Mouse (Mus musculus): Measurements from ENCODE around the gene Pcsk2. TPM values are rescaled to one million over a fixed set of nuclear protein-coding genes. Genes with fewer than 3 reads are reported as not detected.

The Pcsk2 gene
- total RNA-seq, 2 experiments from 2014 or later, result not detected

GRCm38 (mm10) chr2:143623916-143624315 is 78.0 kb downstream of the Pcsk2 start:
- ATAC-seq (replicated peaks; ENCODE audit: low FRiP score, low TSS enrichment, poor library complexity, severe bottlenecking), result no peak

- ATAC-seq (replicated peaks; ENCODE audit: low FRiP score, low TSS enrichment, poor library complexity, severe bottlenecking), result no peak
Measured at GRCm38 (mm10) chr2:143643305-143643704, 97.3 kb downstream of the Pcsk2 start.

- ATAC-seq (replicated peaks; ENCODE audit: low FRiP score, low TSS enrichment, poor library complexity, severe bottlenecking), result no peak
Measured at GRCm38 (mm10) chr2:143644374-143644773, 98.4 kb downstream of the Pcsk2 start.

- ATAC-seq (replicated peaks; ENCODE audit: low FRiP score, low TSS enrichment, poor library complexity, severe bottlenecking), result no peak
Measured at GRCm38 (mm10) chr2:143646001-143646400, 100.0 kb downstream of the Pcsk2 start.

GRCm38 (mm10) chr2:143654621-143655020 is 108.7 kb downstream of the Pcsk2 start:
- ATAC-seq (replicated peaks; ENCODE audit: low FRiP score, low TSS enrichment, poor library complexity, severe bottlenecking), result no peak

- ATAC-seq (replicated peaks; ENCODE audit: low FRiP score, low TSS enrichment, poor library complexity, severe bottlenecking), result no peak
Measured at GRCm38 (mm10) chr2:143656968-143657367, 111.0 kb downstream of the Pcsk2 start.

- no peak for ATAC-seq (replicated peaks; ENCODE audit: low FRiP score, low TSS enrichment, poor library complexity, severe bottlenecking)
Measured at GRCm38 (mm10) chr2:143666785-143667184, 120.8 kb downstream of the Pcsk2 start.

GRCm38 (mm10) chr2:143677869-143678268 is 131.9 kb downstream of the Pcsk2 start:
- no peak for ATAC-seq (replicated peaks; ENCODE audit: low FRiP score, low TSS enrichment, poor library complexity, severe bottlenecking)

GRCm38 (mm10) chr2:143679513-143679912 is 133.6 kb downstream of the Pcsk2 start:
- no peak for ATAC-seq (replicated peaks; ENCODE audit: low FRiP score, low TSS enrichment, poor library complexity, severe bottlenecking)

- no peak for ATAC-seq (replicated peaks; ENCODE audit: low FRiP score, low TSS enrichment, poor library complexity, severe bottlenecking)
Measured at GRCm38 (mm10) chr2:143681873-143682555, 136.1 kb downstream of the Pcsk2 start.

- no peak for ATAC-seq (replicated peaks; ENCODE audit: low FRiP score, low TSS enrichment, poor library complexity, severe bottlenecking)
Measured at GRCm38 (mm10) chr2:143683513-143683912, 137.6 kb downstream of the Pcsk2 start.

GRCm38 (mm10) chr2:143691244-143691643 is 145.3 kb downstream of the Pcsk2 start:
- no peak for ATAC-seq (replicated peaks; ENCODE audit: low FRiP score, low TSS enrichment, poor library complexity, severe bottlenecking)

- no peak for ATAC-seq (replicated peaks; ENCODE audit: low FRiP score, low TSS enrichment, poor library complexity, severe bottlenecking)
Measured at GRCm38 (mm10) chr2:143696026-143696557, 150.1 kb downstream of the Pcsk2 start.

- ATAC-seq (replicated peaks; ENCODE audit: low FRiP score, low TSS enrichment, poor library complexity, severe bottlenecking), result no peak
Measured at GRCm38 (mm10) chr2:143696704-143697103, 150.7 kb downstream of the Pcsk2 start.

GRCm38 (mm10) chr2:143701141-143701540 is 155.2 kb downstream of the Pcsk2 start:
- no peak for ATAC-seq (replicated peaks; ENCODE audit: low FRiP score, low TSS enrichment, poor library complexity, severe bottlenecking)

GRCm38 (mm10) chr2:143702931-143703344 is 157.0 kb downstream of the Pcsk2 start:
- no peak for ATAC-seq (replicated peaks; ENCODE audit: low FRiP score, low TSS enrichment, poor library complexity, severe bottlenecking)

GRCm38 (mm10) chr2:143708205-143708604 is 162.2 kb downstream of the Pcsk2 start:
- no peak for ATAC-seq (replicated peaks; ENCODE audit: low FRiP score, low TSS enrichment, poor library complexity, severe bottlenecking)

GRCm38 (mm10) chr2:143709249-143709648 is 163.3 kb downstream of the Pcsk2 start:
- ATAC-seq (replicated peaks; ENCODE audit: low FRiP score, low TSS enrichment, poor library complexity, severe bottlenecking), result no peak

- no peak for ATAC-seq (replicated peaks; ENCODE audit: low FRiP score, low TSS enrichment, poor library complexity, severe bottlenecking)
Measured at GRCm38 (mm10) chr2:143709979-143710378, 164.0 kb downstream of the Pcsk2 start.

GRCm38 (mm10) chr2:143711886-143712285 is 165.9 kb downstream of the Pcsk2 start:
- no peak for ATAC-seq (replicated peaks; ENCODE audit: low FRiP score, low TSS enrichment, poor library complexity, severe bottlenecking)

GRCm38 (mm10) chr2:143712901-143713300 is 166.9 kb downstream of the Pcsk2 start:
- ATAC-seq (replicated peaks; ENCODE audit: low FRiP score, low TSS enrichment, poor library complexity, severe bottlenecking), result no peak

Data from megakaryocyte-erythroid progenitor cell, adult 5-6 weeks (primary cell).